Mouse (Mus musculus): Measurements from ENCODE around the gene C77080.

DNA sequence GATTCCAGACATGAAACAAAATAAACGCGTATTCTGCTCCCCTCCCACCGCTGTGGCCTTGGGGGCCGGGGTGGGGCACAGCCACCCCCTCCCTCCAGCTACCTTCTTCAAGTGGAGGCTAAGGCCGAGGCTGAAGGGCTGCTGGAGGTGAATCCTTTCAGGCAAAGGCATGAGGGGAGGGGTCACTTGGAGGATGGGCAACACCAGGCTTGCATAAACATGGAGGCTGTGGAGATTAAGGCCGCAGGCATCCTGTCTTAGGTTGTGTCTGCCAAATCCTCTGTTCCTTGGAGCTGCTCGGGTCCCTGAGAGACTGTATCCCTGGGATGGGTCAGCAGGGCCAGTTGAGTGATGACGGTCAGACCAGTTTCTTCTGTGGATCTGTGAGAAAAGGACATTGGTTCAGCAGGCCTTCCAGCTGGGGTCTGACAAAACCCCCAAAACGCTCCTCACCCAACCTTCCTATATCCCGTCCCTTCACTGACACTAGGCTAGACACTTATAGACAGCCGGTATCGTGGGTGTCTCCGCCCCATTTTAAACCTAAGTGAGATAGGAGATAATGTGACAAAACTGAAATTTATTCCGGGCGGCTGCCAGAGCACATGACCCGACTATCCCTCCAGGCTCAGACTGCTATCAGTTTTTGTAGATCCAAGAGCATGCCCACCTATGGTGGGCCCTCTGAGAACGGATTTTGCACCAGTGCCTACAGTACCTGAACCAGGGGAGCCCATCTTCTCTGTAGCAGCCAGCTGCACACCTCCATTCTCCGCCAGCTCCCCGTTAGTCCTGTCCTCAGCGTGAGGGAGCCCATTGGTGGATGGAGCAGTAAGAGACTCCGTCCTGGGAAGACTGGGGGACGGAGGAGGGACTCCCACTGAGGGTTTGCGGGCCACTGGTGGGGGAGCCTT is 39.9 kb downstream of the C77080 start:
- TF ChIP-seq CTCF (IDR thresholded peaks at IDR 0.05) (no peak), EP300 (IDR thresholded peaks at IDR 0.05) (no peak)
